Mouse (Mus musculus) kidney, embryonic 16.5 days (tissue): Measurements from ENCODE around the gene Dapk3. TPM values are rescaled to one million over a fixed set of nuclear protein-coding genes. Genes with fewer than 3 reads are reported as not detected.

ENCODE experiments used
- ATAC-seq: fragments of 200-750 bp; cut with Nextera tagmentation; 2 replicates; pipeline ENCODE4 v1.8.0; 2017; ENCODE audit warnings: moderate TSS enrichment; ENCODE audit not compliant: low FRiP score, low TSS enrichment
- H3K27ac ChIP-seq: fragments of 300-500 bp; sonication (generic); 2 replicates; pipeline ENCODE4 v1.5.1; 2014; ENCODE audit warnings: low read length
- H3K27me3 ChIP-seq: fragments of 300-500 bp; sonication (generic); 2 replicates; pipeline ENCODE4 v1.6.1; 2014; ENCODE audit warnings: low read length, control low read depth, mixed read lengths; ENCODE audit not compliant: insufficient read depth
- H3K36me3 ChIP-seq: fragments of 300-500 bp; sonication (generic); 2 replicates; pipeline ENCODE4 v1.6.1; 2014; ENCODE audit warnings: low read length, control low read depth, mixed read lengths; ENCODE audit not compliant: insufficient read depth
- H3K4me1 ChIP-seq: fragments of 300-500 bp; sonication (generic); 2 replicates; pipeline ENCODE4 v1.6.1; 2014; ENCODE audit warnings: low read length, control low read depth, mixed read lengths; ENCODE audit not compliant: insufficient read depth
- H3K4me2 ChIP-seq: fragments of 300-500 bp; sonication (generic); replicated peaks from 2 replicates; pipeline ENCODE4 v1.6.1; 2014; ENCODE audit warnings: low read depth, low read length
- H3K4me3 ChIP-seq: fragments of 300-500 bp; sonication (generic); 2 replicates; pipeline ENCODE4 v1.5.1; 2014; ENCODE audit warnings: mild to moderate bottlenecking, low read length
- H3K9ac ChIP-seq: fragments of 300-500 bp; sonication (generic); replicated peaks from 2 replicates; pipeline ENCODE4 v1.6.1; 2014; ENCODE audit warnings: low read length
- H3K9me3 ChIP-seq: fragments of 300-500 bp; sonication (generic); 2 replicates; pipeline ENCODE4 v1.6.1; 2016; ENCODE audit warnings: low read length, control low read depth
- WGBS: fragments of 180-500 bp; shearing (Covaris S2); extraction: QIAGEN DNeasy Blood & Tissue Kit; methylation state at CpG from one replicate; pipeline ENCODE4 v1.1.7; 2014; 5-methylcytosine and 5-hydroxymethylcytosine counted together
- polyA plus RNA-seq: library from polyadenylated mRNA; unstranded; fragments of >200 nt; fragmentation: Nextera tagmentation; extraction: Ambion mirVana; gene quantifications from 2 replicates; pipeline ENCODE4 v1.2.1, GENCODE M21; 2015

Dapk3 gene
- polyA plus RNA-seq, 1 experiment from 2014 or later, result 39.3 TPM

DNA sequence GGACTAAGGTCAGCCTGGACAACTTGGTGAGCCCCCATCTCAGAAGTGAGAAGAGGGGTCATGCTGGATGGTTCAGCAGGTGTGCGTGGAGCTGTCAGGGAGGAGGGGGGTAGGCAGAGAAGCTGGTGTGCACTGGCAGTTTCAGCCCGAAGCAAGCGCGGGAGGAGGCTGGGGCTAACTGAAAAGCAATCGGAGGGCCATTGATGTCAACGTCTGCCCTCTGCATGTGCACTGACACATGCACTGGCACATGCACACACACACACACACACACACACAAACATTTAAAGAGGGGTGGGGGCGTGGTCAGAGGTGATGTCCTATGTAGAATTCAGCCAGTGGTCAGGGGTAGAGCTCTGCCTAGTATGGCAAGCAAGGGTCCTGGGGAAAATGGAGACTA is 48.6 kb downstream of the Dapk3 start:
- no peak for ATAC-seq
- WGBS, result 55% methylated on average over 7 of the region's 7 CpGs
- Histone ChIP-seq H3K27ac (no peak overlapping the region), H3K4me2 (no peak overlapping the region), H3K4me3 (no peak overlapping the region), H3K4me1 (peaks cover 17% of the 10 kb centered on the region), H3K27me3 (peaks cover 36% of the 10 kb centered on the region), H3K9ac (no peak overlapping the region), H3K9me3 (no peaks in the 10 kb centered on the region), H3K36me3 (no peaks in the 10 kb centered on the region)

DNA sequence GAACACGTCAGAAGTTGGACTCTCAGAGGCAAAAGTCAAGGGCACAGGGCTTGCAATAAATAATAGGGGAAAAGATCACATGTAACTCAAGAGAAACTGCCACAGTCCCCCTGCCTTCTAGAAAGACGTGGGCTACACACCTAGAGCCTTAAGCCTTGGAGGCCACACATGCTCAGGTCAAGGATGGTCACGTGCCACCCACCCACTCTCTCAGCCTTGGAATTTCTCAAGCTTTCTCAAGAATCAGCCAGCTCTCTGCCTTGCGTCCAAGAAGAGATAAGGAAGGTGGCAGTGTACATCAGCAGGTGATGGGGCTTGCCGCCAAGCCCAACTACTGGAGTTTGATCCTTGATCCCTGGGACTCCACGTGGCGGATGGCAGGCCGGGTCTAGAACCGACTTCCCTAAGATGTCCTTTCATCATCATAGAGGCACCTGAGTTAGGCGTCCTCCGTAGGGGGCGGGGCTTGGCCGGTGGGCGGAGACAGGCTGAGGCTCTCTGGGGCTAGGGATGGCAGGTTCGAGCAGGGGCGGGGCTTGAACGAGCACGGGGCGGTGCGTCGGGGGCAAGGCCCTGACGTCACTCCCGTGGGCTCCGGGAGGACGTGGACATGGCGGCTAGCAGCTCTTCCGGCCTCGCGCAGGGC is 49.9 kb downstream of the Dapk3 start, which contains the start of gene Zfr2:
TSS of gene Zfr2 (plus strand) at position 576 of the 646 bp plus-strand sequence.
- Histone ChIP-seq H3K4me2 (peak within 1 kb of the TSS; percentile 79), H3K36me3 (no peaks in the 10 kb centered on the region), H3K9ac (peak within 1 kb of the TSS; percentile 83), H3K4me1 (peaks cover 17% of the 10 kb centered on the region), H3K4me3 (peak within 1 kb of the TSS; percentile 81), H3K27me3 (peaks cover 36% of the 10 kb centered on the region), H3K27ac (no peak within 1 kb of the TSS), H3K9me3 (no peaks in the 10 kb centered on the region)
- peak; percentile 87 for ATAC-seq
- 8% methylated on average over 29 of the region's 29 CpGs for WGBS

DNA sequence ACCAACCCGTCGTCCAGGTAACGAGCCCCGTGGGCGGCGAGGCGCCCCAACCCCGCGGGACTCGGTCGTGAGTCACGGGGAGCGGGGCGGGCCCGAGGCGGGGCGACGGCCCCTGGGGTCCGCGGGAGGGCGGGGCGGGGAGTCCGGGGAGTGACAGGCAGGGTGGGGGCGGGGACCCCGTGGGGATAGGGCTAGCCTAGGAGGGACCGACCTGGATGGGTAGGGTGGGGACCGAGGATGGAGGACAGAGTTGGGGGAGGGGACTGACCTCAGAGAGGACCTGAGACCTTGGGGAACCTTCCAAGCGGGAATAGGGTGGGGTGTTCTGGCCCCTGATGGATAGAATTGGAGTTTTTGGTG is 50.4 kb downstream of the Dapk3 start:
- H3K4me1 ChIP-seq, result peaks cover 17% of the 10 kb centered on the region
- ATAC-seq, result peak; percentile 78
- WGBS, result 0% methylated on average over 26 of the region's 28 CpGs
- no peak overlapping the region for H3K27ac ChIP-seq
- no peaks in the 10 kb centered on the region for H3K9me3 ChIP-seq
- no peaks in the 10 kb centered on the region for H3K36me3 ChIP-seq
- H3K27me3 ChIP-seq, result peaks cover 33% of the 10 kb centered on the region
- peak overlapping the region; percentile 83 for H3K9ac ChIP-seq
- H3K4me3 ChIP-seq, result peak overlapping the region; percentile 81
- peak overlapping the region; percentile 79 for H3K4me2 ChIP-seq

DNA sequence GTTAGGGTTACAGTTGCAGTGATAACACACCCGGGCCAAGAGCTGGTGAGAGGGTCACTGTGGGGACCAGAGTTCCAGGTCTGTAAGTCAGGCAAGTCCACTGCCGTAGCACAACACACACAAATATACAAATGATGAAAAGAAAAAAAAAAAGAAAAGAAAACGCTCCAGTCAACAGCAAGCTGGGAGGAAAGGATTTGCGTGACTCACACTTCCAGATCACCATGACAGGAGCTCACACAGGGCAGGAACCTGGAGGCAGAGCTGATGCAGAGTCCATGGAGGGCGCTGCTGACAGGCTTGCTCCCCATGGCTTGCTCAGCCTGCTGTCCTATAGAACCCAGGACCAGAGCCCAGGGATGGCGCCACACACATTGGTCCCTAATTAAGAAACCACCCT is 51.4 kb downstream of the Dapk3 start:
- H3K4me2 ChIP-seq, result no peak overlapping the region
- no peak for ATAC-seq
- H3K4me1 ChIP-seq, result peaks cover 17% of the 10 kb centered on the region
- WGBS, result 75% methylated on average over 6 of the region's 6 CpGs
- H3K27ac ChIP-seq, result no peak overlapping the region
- no peaks in the 10 kb centered on the region for H3K9me3 ChIP-seq
- H3K9ac ChIP-seq, result no peak overlapping the region
- no peaks in the 10 kb centered on the region for H3K36me3 ChIP-seq
- H3K4me3 ChIP-seq, result no peak overlapping the region
- H3K27me3 ChIP-seq, result peaks cover 29% of the 10 kb centered on the region

DNA sequence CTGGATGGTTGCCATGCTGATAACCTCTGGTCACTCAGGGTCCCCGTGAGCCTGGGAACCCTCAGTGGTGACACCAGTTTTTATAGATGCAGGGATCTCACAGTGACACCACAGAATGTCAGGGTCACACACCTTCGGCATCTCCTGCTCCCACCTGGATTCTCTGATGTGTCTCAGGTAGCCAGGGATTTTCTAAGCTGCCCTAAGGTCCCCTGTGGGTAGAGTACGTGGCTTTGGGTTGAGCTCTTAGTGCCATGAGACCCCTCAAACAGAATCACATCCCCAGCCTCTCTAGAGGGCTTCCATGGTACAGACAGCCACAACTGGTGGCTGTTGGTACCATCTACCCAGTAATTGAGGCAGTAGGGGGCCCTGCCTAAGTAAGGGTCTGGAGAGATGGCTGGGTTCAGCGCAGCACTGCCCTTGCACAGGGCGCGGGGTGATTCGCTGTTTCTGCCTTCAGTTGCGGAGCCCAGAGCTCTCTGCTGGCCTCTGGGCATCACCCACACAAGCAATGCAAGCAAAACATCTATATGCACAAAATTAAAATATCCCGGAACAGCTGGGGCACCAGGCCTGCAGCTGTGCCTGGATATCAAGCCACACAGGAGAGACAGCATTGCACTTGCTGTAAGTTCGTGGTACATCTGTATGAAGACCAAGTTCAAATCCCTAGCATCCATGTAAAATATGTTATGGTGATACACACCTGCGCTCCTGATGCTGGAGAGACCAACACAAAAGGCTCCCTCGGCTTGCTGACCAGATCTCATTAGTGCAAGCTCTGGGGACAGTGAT is 53.9 kb downstream of the Dapk3 start:
- Histone ChIP-seq H3K9ac (no peak overlapping the region), H3K36me3 (no peaks in the 10 kb centered on the region), H3K9me3 (no peaks in the 10 kb centered on the region), H3K4me1 (peaks cover 17% of the 10 kb centered on the region), H3K4me2 (no peak overlapping the region), H3K4me3 (no peak overlapping the region), H3K27ac (no peak overlapping the region), H3K27me3 (peaks cover 21% of the 10 kb centered on the region)
- ATAC-seq, result no peak
- 86% methylated on average over 12 of the region's 12 CpGs for WGBS

DNA sequence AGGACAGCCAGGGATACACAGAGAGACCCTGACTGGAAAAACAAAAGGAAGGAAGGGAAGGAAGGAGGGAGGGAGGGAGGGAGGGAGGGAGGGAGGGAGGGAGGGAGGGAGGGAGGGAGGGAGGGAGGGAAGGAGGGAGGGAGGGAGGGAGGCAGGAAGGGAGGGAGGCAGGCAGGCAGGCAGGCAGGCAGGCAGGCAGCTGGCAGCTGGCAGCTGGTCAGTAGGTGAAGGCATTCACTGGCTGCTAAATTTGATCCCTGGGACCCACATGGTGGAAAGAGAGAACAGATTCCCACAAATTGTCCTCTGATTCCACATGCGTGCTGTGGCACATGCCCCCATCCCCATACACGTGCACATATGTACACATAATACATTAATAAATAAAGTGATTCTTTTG is 55.8 kb downstream of the Dapk3 start:
- Histone ChIP-seq H3K4me2 (no peak overlapping the region), H3K4me3 (no peak overlapping the region), H3K27me3 (peaks cover 18% of the 10 kb centered on the region), H3K27ac (no peak overlapping the region), H3K4me1 (peaks cover 12% of the 10 kb centered on the region), H3K9ac (no peak overlapping the region), H3K36me3 (no peaks in the 10 kb centered on the region), H3K9me3 (no peaks in the 10 kb centered on the region)
- no peak for ATAC-seq
- WGBS, result 82% methylated on average over 2 of the region's 2 CpGs

DNA sequence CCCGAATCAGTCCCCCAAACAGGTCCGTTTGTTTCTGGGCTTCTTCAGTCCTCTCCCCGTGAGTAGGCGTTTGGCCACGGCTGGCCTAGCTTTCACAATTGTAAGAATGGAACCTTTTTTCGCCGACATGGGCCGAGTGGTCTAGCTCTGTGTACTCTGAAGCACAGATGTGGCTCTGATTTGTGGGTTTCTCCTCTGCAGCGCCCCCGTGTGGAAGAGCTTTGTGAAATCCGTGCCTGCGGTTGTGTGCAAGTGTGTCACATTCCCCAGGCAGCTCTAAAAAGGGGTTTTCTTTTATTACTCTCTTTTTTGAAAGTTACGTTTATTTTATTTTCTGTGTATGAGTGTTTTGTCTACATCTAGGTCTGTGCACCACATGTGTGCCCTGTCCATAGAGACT is 58.1 kb downstream of the Dapk3 start:
- H3K36me3 ChIP-seq, result no peaks in the 10 kb centered on the region
- H3K4me2 ChIP-seq, result no peak overlapping the region
- no peaks in the 10 kb centered on the region for H3K9me3 ChIP-seq
- no peak overlapping the region for H3K9ac ChIP-seq
- no peak for ATAC-seq
- H3K4me1 ChIP-seq, result peaks cover 7% of the 10 kb centered on the region
- no peak overlapping the region for H3K27ac ChIP-seq
- H3K4me3 ChIP-seq, result no peak overlapping the region
- WGBS, result 31% methylated on average over 13 of the region's 13 CpGs
- peaks cover 18% of the 10 kb centered on the region for H3K27me3 ChIP-seq

DNA sequence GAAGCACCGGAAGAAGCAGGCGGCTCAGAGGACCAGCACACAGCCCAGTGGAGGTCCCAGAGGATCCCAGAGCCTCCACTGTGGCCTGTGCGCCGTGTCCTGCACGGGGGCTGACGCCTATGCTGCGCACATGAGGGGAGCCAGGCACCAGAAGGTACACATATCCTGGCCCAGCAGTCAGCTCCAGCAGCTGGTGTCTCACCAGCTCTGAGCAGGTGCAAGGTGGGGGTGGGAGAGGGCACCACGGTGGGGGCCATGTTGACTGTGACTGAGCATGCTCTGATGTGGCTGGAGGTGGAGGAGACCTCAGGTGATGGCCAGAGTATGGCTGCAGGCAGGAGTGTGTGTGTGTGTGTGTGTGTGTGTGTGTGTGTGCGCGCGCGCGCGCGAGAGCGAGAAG is 59.2 kb downstream of the Dapk3 start:
- WGBS, result 89% methylated on average over 15 of the region's 16 CpGs
- no peaks in the 10 kb centered on the region for H3K9me3 ChIP-seq
- H3K9ac ChIP-seq, result no peak overlapping the region
- no peak overlapping the region for H3K4me3 ChIP-seq
- H3K27me3 ChIP-seq, result peaks cover 18% of the 10 kb centered on the region
- no peak for ATAC-seq
- H3K36me3 ChIP-seq, result no peaks in the 10 kb centered on the region
- no peak overlapping the region for H3K27ac ChIP-seq
- H3K4me1 ChIP-seq, result peaks cover 7% of the 10 kb centered on the region
- H3K4me2 ChIP-seq, result no peak overlapping the region
